Comparison of ENCODE assay signal across 15 mouse cellular contexts in genomic region chr2:61808776-61809175, GRCm38 (mm10). TPM values are rescaled to one million over a fixed set of nuclear protein-coding genes. Genes with fewer than 3 reads are reported as not detected.
DNase-seq lines count a peak whose midpoint lies in the region; ATAC-seq lines count a peak whose summit lies in the region.
"Had no signal": no experiment of that assay in that cellular context is flagged by ENCODE, and none has a peak within 500 bp of the region (broad histone marks: within the 10 kb centered on the region; RNA-seq: fewer than 3 reads in every experiment).

No protein-coding gene starts in this region.

- ATAC-seq in hindbrain, embryonic 14.5 days (ENCODE audit: low FRiP score) = no peak
- ATAC-seq in midbrain, embryonic 15.5 days (replicated peaks) = no peak
- no peak for ATAC-seq in forebrain, embryonic 16.5 days
- ATAC-seq: Patski had no signal

- no peak overlapping the region for H3K9ac ChIP-seq in hindbrain, embryonic 14.5 days
- H3K9ac ChIP-seq in midbrain, embryonic 15.5 days = no peak overlapping the region
- H3K9ac ChIP-seq in forebrain, embryonic 16.5 days (replicated peaks; ENCODE audit: low read depth, low read length) = peak overlapping the region; percentile 52
- H3K9ac ChIP-seq: limb, embryonic 15.5 days; stomach, embryonic 15.5 days had no signal

- H3K36me3 ChIP-seq in hindbrain, embryonic 10.5 days = no peaks in the 10 kb centered on the region
- H3K36me3 ChIP-seq in hindbrain, embryonic 14.5 days (replicated peaks; ENCODE audit: control insufficient read depth, insufficient read depth) = no peaks in the 10 kb centered on the region
- no peaks in the 10 kb centered on the region for H3K36me3 ChIP-seq in midbrain, embryonic 10.5 days
- H3K36me3 ChIP-seq in midbrain, embryonic 15.5 days (replicated peaks) = no peaks in the 10 kb centered on the region
- H3K36me3 ChIP-seq in forebrain, embryonic 16.5 days (ENCODE audit: control insufficient read depth, insufficient read depth) = no peaks in the 10 kb centered on the region
- H3K36me3 ChIP-seq: limb, embryonic 15.5 days; stomach, embryonic 15.5 days had no signal

- H3K9me3 ChIP-seq in hindbrain, embryonic 10.5 days = no peaks in the 10 kb centered on the region
- 0 out of 2 replicates have a peak, but pooled peaks cover 7% of the 10 kb centered on the region for H3K9me3 ChIP-seq in hindbrain, embryonic 14.5 days (ENCODE audit: control insufficient read depth, low read length)
- H3K9me3 ChIP-seq in midbrain, embryonic 10.5 days (replicated peaks) = no peaks in the 10 kb centered on the region
- no peaks in the 10 kb centered on the region for H3K9me3 ChIP-seq in midbrain, embryonic 15.5 days
- H3K9me3 ChIP-seq in forebrain, embryonic 16.5 days (ENCODE audit: control insufficient read depth, low read length) = 0 out of 2 replicates have a peak, but pooled peaks cover 2% of the 10 kb centered on the region
- H3K9me3 ChIP-seq: limb, embryonic 15.5 days; stomach, embryonic 15.5 days had no signal

- H3K27ac ChIP-seq in hindbrain, embryonic 10.5 days = no peak overlapping the region
- H3K27ac ChIP-seq in hindbrain, embryonic 14.5 days = no peak overlapping the region
- no peak overlapping the region for H3K27ac ChIP-seq in midbrain, embryonic 10.5 days (replicated peaks)
- H3K27ac ChIP-seq in midbrain, embryonic 15.5 days = no peak overlapping the region
- H3K27ac ChIP-seq in forebrain, embryonic 16.5 days (ENCODE audit: low read length) = peak overlapping the region; percentile 31
- H3K27ac ChIP-seq: limb, embryonic 15.5 days; stomach, embryonic 15.5 days had no signal

- H3K4me1 ChIP-seq in hindbrain, embryonic 10.5 days (replicated peaks) = peaks cover 28% of the 10 kb centered on the region
- peaks cover 16% of the 10 kb centered on the region for H3K4me1 ChIP-seq in hindbrain, embryonic 14.5 days (replicated peaks; ENCODE audit: control insufficient read depth, insufficient read depth, low read length)
- peaks cover 27% of the 10 kb centered on the region for H3K4me1 ChIP-seq in midbrain, embryonic 10.5 days
- H3K4me1 ChIP-seq in midbrain, embryonic 15.5 days = peaks cover 37% of the 10 kb centered on the region
- peaks cover 17% of the 10 kb centered on the region for H3K4me1 ChIP-seq in forebrain, embryonic 16.5 days (replicated peaks; ENCODE audit: control insufficient read depth, insufficient read depth, low read length)

- no peak overlapping the region for H3K4me2 ChIP-seq in hindbrain, embryonic 14.5 days (replicated peaks)
- no peak overlapping the region for H3K4me2 ChIP-seq in midbrain, embryonic 15.5 days
- peak overlapping the region; percentile 67 for H3K4me2 ChIP-seq in forebrain, embryonic 16.5 days (ENCODE audit: low read length)
- H3K4me2 ChIP-seq: limb, embryonic 15.5 days; stomach, embryonic 15.5 days had no signal

- no peak overlapping the region for H3K4me3 ChIP-seq in hindbrain, embryonic 10.5 days
- H3K4me3 ChIP-seq in hindbrain, embryonic 14.5 days (replicated peaks; ENCODE audit: low read length) = no peak overlapping the region
- no peak overlapping the region for H3K4me3 ChIP-seq in midbrain, embryonic 10.5 days
- no peak overlapping the region for H3K4me3 ChIP-seq in midbrain, embryonic 15.5 days
- peak overlapping the region; percentile 46 for H3K4me3 ChIP-seq in forebrain, embryonic 16.5 days (replicated peaks; ENCODE audit: low read length)
- H3K4me3 ChIP-seq: limb, embryonic 15.5 days; stomach, embryonic 15.5 days had no signal

- under 1% methylated on average over 6 of the region's 6 CpGs for WGBS in hindbrain, embryonic 10.5 days
- WGBS in hindbrain, embryonic 14.5 days = 1% methylated on average over 6 of the region's 6 CpGs
- under 1% methylated on average over 6 of the region's 6 CpGs for WGBS in midbrain, embryonic 10.5 days
- WGBS in midbrain, embryonic 15.5 days = 1% methylated on average over 6 of the region's 6 CpGs
- WGBS in forebrain, embryonic 16.5 days = 3% methylated on average over 6 of the region's 6 CpGs

- H3K27me3 ChIP-seq in hindbrain, embryonic 10.5 days (ENCODE audit: insufficient read depth, poor library complexity, severe bottlenecking) = peaks cover 100% of the 10 kb centered on the region
- peaks cover 91% of the 10 kb centered on the region for H3K27me3 ChIP-seq in hindbrain, embryonic 14.5 days (ENCODE audit: control insufficient read depth, insufficient read depth, low read length)
- peaks cover 100% of the 10 kb centered on the region for H3K27me3 ChIP-seq in midbrain, embryonic 10.5 days (ENCODE audit: low read depth, poor library complexity, severe bottlenecking)
- H3K27me3 ChIP-seq in midbrain, embryonic 15.5 days (replicated peaks) = peaks cover 63% of the 10 kb centered on the region
- H3K27me3 ChIP-seq in forebrain, embryonic 16.5 days (replicated peaks; ENCODE audit: control insufficient read depth, insufficient read depth, low read length) = peaks cover 11% of the 10 kb centered on the region
- H3K27me3 ChIP-seq: Patski had no signal

- DNase-seq in hindbrain, embryonic 10.5 days (ENCODE audit: low spot score) = peak; percentile 48
- no peak for DNase-seq in hindbrain, embryonic 14.5 days (ENCODE audit: low spot score)
- peak; percentile 47 for DNase-seq in midbrain, embryonic 10.5 days (ENCODE audit: low spot score)
- peak; percentile 41 for DNase-seq in embryo, embryonic 10 days (ENCODE audit: low spot score)
- DNase-seq in spleen, postnatal 36 days (ENCODE audit: low spot score in 2 of 2) = no peak
- DNase-seq in MN1 (ENCODE audit: low spot score) = no peak
- DNase-seq: adrenal gland, postnatal 14 days; cerebellum, adult 18-20 months; gastrocnemius, postnatal 36 days had no signal

RNA-seq across cellular contexts. Expression of gene Tbr1, which starts 6.0 kb away (rescaled TPM):
- 0.30 TPM in 1 of 2 replicates, not detected in the other for polyA plus RNA-seq in hindbrain, embryonic 10.5 days (2016; fragmentation: Nextera tagmentation; extraction: Ambion mirVana)
- 0.24 and 0.56 TPM in 2 replicates for polyA plus RNA-seq in hindbrain, embryonic 14.5 days (2014; fragmentation: Nextera tagmentation; extraction: Ambion mirVana)
- polyA plus RNA-seq in midbrain, embryonic 10.5 days (2016; fragmentation: Nextera tagmentation; extraction: Ambion mirVana) = 0.23 and 0.26 TPM in 2 replicates
- polyA plus RNA-seq in midbrain, embryonic 15.5 days (2015; fragmentation: Nextera tagmentation; extraction: Ambion mirVana) = 2.8 and 3.7 TPM in 2 replicates
- polyA plus RNA-seq in forebrain, embryonic 16.5 days (2015; fragmentation: Nextera tagmentation; extraction: Ambion mirVana) = 42.2 and 49.9 TPM in 2 replicates
- polyA plus RNA-seq: large intestine, adult 2 months; stomach, embryonic 15.5 days had no signal

Comparison
In these comparisons a context has a peak if more than half of its experiments do, and no peak if none do; other contexts are left out.
1. DNase-seq: peak in hindbrain, embryonic 10.5 days (single experiment), midbrain, embryonic 10.5 days (single experiment) and embryo, embryonic 10 days (single experiment); none in hindbrain, embryonic 14.5 days (single experiment), spleen, postnatal 36 days (0 of 2) and MN1 (single experiment).